Mouse (Mus musculus): ENCODE results near the gene Olfr1443. TPM values are rescaled to one million over a fixed set of nuclear protein-coding genes. Genes with fewer than 3 reads are reported as not detected.
"Not testable (repeated sequence)": the region's sequence is repeated elsewhere in the genome, so short reads cannot be mapped to it uniquely, and the experiment has no call there.

The Olfr1443 gene
- polyA plus RNA-seq, 1 experiment from 2014 or later: not detected

DNA sequence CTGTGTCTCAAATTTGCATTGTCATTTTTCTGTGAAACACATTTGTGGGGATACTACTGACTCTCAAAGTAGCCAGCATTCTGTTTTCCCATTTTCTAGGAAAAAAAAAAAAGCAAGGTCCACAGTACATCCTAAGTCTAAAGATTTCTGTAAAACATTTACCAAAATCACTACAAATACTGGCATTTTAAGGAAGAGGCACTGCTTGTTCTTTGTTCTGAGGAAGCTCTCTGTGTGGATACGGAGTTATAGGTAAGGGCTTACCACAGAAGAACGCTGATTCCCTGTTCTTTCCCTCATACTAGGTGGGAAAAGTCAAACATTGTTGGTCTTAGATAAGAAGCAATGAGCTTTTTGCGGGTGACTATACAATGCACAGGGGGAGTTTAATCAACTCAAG, 17.7 kb downstream of the Olfr1443 start, which contains the start of gene Keg1:
Gene Keg1 (plus strand): TSS at position 197 of the 400 bp plus-strand sequence.
- Histone ChIP-seq H3K9ac (no peak within 1 kb of the TSS), H3K4me1 (no peaks in the 10 kb centered on the region), H3K27me3 (no peaks in the 10 kb centered on the region), H3K9me3 (no peaks in the 10 kb centered on the region), H3K36me3 (no peaks in the 10 kb centered on the region), H3K27ac (no peak within 1 kb of the TSS), H3K4me3 (no peak within 1 kb of the TSS), H3K4me2 (replicated peaks) (no peak within 1 kb of the TSS)
- 86% methylated on average over 3 of the region's 3 CpGs for WGBS
- ATAC-seq (ENCODE audit: low FRiP score, low read depth): no peak

DNA sequence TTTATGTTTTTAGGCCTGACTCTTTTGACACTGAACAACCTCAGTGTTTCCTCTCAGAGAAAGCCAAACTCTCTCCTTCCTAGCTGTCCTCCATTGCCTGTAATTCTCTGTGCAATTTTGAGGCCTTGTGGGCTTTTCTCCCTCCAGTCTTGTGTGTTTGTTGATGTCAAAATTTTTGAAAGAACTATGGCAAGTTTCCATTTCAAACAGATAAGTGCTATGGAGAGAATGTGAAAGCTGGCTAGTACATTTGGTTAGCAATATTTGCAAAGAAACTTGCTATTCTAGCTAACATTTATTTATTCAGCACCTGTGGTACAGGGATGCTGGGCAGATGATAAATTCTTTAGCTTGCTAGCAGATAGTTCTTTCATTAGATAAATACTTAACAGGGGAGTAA, 18.3 kb downstream of the Olfr1443 start:
- Histone ChIP-seq H3K27ac (no peak overlapping the region), H3K9me3 (no peaks in the 10 kb centered on the region), H3K27me3 (no peaks in the 10 kb centered on the region), H3K36me3 (no peaks in the 10 kb centered on the region), H3K9ac (no peak overlapping the region), H3K4me3 (no peak overlapping the region), H3K4me2 (replicated peaks) (no peak overlapping the region), H3K4me1 (no peaks in the 10 kb centered on the region)
- no peak for ATAC-seq (ENCODE audit: low FRiP score, low read depth)

DNA sequence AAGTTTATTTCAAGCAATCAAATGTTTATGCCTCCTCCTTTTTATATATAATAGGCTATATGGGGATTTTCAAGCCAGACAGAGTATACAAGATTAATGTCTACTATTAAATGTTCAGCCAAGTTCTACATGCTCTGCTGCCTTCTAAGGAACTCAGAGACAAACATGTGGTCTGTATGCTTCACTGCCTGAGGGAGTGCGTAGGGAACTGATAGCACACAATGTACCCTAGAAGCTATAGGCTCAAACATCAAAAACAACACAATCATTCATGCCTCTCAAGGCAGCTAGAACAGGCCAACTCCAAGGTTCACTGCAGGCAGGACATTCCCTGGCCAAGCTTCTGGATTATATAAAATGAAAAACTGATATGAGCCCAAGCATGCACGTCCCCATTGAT, 30.5 kb downstream of the Olfr1443 start:
- no peak for ATAC-seq (ENCODE audit: low FRiP score, low read depth)
- Histone ChIP-seq H3K4me3 (no peak overlapping the region), H3K9me3 (no peaks in the 10 kb centered on the region), H3K9ac (no peak overlapping the region), H3K36me3 (no peaks in the 10 kb centered on the region), H3K27me3 (no peaks in the 10 kb centered on the region), H3K4me2 (replicated peaks) (no peak overlapping the region), H3K4me1 (no peaks in the 10 kb centered on the region), H3K27ac (no peak overlapping the region)
- WGBS: 88% methylated on average over 2 of the region's 2 CpGs

DNA sequence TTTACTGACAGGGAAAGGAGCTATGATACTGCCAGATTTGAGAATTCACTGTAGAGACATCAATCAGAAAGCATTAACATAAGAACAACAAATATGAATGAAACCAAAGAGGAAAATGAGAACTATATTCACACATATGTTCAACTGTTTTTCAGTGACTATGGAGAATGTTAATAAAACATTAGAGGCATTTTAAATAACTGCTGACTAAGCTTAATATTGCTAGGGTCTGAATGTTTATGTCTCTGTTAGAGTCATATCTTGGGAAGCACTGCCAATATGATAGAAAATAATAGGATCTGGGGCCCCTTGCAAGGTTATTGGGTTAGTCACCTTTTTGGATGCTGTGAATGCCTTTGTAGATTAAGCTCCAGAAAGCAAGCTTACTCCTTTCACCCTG, 31.1 kb downstream of the Olfr1443 start:
- Histone ChIP-seq H3K27ac (no peak overlapping the region), H3K9me3 (no peaks in the 10 kb centered on the region), H3K4me2 (replicated peaks) (no peak overlapping the region), H3K27me3 (no peaks in the 10 kb centered on the region), H3K36me3 (no peaks in the 10 kb centered on the region), H3K4me3 (no peak overlapping the region), H3K4me1 (no peaks in the 10 kb centered on the region), H3K9ac (no peak overlapping the region)
- no peak for ATAC-seq (ENCODE audit: low FRiP score, low read depth)

DNA sequence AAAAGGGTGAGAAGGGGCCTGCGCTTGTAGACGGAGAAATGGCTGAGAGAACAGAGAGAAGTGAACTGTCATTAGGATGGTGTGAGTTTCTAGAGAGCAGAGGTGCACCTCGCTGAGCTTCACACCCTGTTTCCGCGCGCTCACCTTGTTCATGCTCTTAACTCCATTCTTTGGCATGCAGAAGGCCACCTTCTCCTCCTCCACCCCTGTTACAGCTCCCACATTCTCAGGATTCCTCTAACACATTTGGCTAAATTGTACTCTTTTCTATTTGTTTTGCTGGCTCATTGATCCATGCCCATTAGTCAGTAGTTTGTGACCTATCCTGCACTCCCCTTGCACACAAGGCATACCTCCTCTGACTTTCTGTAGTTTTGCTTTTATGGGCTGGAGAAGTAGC, 41.3 kb downstream of the Olfr1443 start:
- no peaks in the 10 kb centered on the region for H3K27me3 ChIP-seq
- no peaks in the 10 kb centered on the region for H3K36me3 ChIP-seq
- H3K4me1 ChIP-seq: no peaks in the 10 kb centered on the region
- H3K4me2 ChIP-seq (replicated peaks): no peak overlapping the region
- no peak overlapping the region for H3K4me3 ChIP-seq
- no peak overlapping the region for H3K27ac ChIP-seq
- no peaks in the 10 kb centered on the region for H3K9me3 ChIP-seq
- H3K9ac ChIP-seq: no peak overlapping the region
- 83% methylated on average over 6 of the region's 6 CpGs for WGBS
- no peak for ATAC-seq (ENCODE audit: low FRiP score, low read depth)

DNA sequence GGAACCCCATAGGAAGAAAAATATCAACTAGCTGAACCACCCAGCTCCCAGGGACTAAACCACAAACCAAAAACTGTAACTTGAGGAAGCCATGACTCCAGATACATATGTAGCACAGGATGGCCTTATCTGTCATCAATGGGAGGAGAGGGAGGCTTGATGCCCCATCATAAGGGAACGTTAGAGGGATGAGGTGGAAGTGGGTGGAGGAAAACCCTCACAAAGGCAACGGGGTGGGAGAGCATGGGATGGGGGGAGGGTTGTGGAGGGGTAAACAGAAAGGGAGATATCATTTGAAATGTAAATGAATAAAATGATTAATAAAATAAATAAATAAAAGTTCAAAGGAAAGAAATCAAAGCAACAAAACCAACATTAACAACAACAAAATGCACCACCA, 42.6 kb downstream of the Olfr1443 start:
- ATAC-seq (ENCODE audit: low FRiP score, low read depth): no peak
- Histone ChIP-seq H3K4me2 (replicated peaks) (no peak overlapping the region), H3K36me3 (no peaks in the 10 kb centered on the region), H3K27ac (no peak overlapping the region), H3K9me3 (no peaks in the 10 kb centered on the region), H3K27me3 (no peaks in the 10 kb centered on the region), H3K9ac (no peak overlapping the region), H3K4me1 (no peaks in the 10 kb centered on the region), H3K4me3 (no peak overlapping the region)
- WGBS: 59% methylated on average over 2 of the region's 2 CpGs

DNA sequence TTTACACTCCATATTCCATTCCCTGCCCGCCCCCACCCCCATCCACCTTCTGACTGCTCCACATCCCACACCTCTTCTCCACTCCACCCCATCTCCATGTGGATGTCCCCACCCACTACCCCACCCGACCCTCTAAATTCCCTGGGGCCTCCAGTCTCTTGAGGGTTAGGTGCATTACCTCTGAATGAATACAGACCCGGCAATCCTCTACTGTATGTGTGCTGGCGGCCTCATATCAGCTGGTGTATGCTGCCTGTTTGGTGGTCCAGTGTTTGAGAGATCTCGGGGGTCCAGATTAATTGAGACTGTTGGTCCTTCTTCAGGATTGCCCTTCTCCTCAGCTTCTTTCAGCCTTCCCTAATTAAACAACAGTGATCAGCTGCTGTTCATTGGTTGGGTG, 43.0 kb downstream of the Olfr1443 start:
- not testable (repeated sequence) for ATAC-seq (ENCODE audit: low FRiP score, low read depth)

DNA sequence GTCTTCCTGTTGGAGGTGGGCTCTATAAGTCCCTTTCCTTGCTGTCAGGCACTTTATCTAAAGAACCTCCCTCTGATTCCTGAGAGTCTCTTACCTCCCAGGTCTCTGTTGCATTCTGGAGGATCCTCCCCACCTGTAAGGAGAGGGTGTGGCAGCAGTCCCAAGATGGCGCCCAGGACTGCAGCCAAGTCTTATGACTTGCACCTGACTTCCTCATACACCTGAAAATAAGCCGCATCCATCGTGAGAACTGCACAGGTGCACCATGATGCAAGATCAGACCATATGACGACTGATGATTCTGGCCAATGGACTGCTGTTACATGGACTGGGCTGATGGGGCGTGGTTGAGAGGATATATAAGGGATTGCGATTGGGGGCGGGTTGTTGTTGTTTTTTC, 43.7 kb downstream of the Olfr1443 start:
- H3K36me3 ChIP-seq; H3K27ac ChIP-seq; H3K4me1 ChIP-seq; H3K9ac ChIP-seq; ATAC-seq (ENCODE audit: low FRiP score, low read depth); H3K9me3 ChIP-seq; H3K27me3 ChIP-seq; H3K4me3 ChIP-seq; H3K4me2 ChIP-seq (replicated peaks): not testable (repeated sequence)
- 89% methylated on average over 7 of the region's 7 CpGs for WGBS

More for the DNA sequence above, 43.0 kb downstream of the Olfr1443 start:
- H3K4me3 ChIP-seq; H3K4me1 ChIP-seq; H3K27me3 ChIP-seq; H3K36me3 ChIP-seq; H3K9me3 ChIP-seq; H3K4me2 ChIP-seq (replicated peaks); H3K27ac ChIP-seq; H3K9ac ChIP-seq: not testable (repeated sequence)
- 77% methylated on average over 5 of the region's 5 CpGs for WGBS

DNA sequence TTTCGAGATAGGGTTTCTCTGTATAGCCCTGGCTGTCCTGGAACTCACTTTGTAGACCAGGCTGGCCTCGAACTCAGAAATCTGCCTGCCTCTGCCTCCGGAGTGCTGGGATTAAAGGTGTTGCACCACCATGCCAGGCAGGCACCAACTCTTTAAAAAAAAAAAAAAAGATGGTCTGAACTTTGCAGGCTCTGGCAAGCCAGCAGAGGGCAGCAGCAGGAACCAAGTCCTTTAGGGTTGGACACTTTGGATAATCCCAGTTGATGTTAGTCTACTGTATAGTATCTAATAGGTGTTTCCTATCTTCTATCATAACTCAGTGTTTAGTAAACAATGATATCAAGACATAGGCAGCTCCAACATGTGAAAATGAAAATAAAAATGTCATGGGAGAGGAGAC, 44.4 kb downstream of the Olfr1443 start:
- no peak overlapping the region for H3K27ac ChIP-seq
- no peak overlapping the region for H3K9ac ChIP-seq
- ATAC-seq (ENCODE audit: low FRiP score, low read depth): no peak
- H3K36me3 ChIP-seq: no peaks in the 10 kb centered on the region
- WGBS: 69% methylated on average over 2 of the region's 3 CpGs
- H3K4me1 ChIP-seq: no peaks in the 10 kb centered on the region
- H3K4me3 ChIP-seq: no peak overlapping the region
- no peak overlapping the region for H3K4me2 ChIP-seq (replicated peaks)
- no peaks in the 10 kb centered on the region for H3K9me3 ChIP-seq
- no peaks in the 10 kb centered on the region for H3K27me3 ChIP-seq

DNA sequence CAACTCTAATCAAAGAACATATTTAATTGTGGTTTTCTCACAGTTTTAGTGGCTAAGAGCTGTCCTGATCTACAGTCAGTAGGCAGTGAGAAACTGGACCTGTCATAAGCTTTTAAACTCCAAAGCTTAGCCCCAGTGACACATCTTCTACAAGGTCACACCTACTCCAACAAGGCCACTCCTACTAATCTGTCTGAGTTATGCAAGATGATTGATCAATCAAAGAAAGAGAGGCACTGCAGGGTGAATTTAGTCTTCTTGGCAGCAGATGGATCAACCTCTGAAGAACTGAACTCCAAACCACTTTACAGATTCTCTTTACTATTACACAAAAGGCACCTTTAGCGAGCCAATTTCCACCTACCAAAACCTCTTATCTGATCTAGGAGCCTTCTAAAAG, 47.9 kb downstream of the Olfr1443 start:
- ATAC-seq (ENCODE audit: low FRiP score, low read depth): no peak

DNA sequence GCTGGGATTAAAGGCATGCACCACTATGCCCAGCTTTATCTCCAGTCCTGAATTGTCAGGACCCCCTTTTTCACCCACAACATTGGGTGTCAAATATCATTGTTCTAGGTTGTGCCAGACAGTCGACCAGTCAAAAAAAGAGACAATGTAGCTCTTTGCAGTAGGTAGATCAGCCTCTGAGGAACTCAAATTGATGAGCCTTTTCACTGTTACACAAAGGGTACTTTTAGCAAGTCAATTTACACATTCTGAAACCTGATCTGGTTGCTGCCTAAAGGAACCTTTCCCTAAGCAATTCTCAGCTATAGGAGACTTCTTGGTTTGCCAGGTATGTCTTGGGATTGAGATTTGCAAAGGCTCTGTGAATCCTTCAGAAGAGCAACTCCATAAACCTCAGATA, 53.1 kb downstream of the Olfr1443 start:
- no peak for ATAC-seq (ENCODE audit: low FRiP score, low read depth)
- H3K4me1 ChIP-seq: no peaks in the 10 kb centered on the region
- H3K36me3 ChIP-seq: no peaks in the 10 kb centered on the region
- 65% methylated on average over 1 of the region's 1 CpGs for WGBS
- no peak overlapping the region for H3K27ac ChIP-seq
- H3K4me3 ChIP-seq: no peak overlapping the region
- H3K4me2 ChIP-seq (replicated peaks): no peak overlapping the region
- no peak overlapping the region for H3K9ac ChIP-seq
- no peaks in the 10 kb centered on the region for H3K9me3 ChIP-seq
- no peaks in the 10 kb centered on the region for H3K27me3 ChIP-seq

More for the DNA sequence above, 47.9 kb downstream of the Olfr1443 start:
- H3K27ac ChIP-seq: no peak overlapping the region
- H3K9me3 ChIP-seq: no peaks in the 10 kb centered on the region
- H3K4me3 ChIP-seq: no peak overlapping the region
- H3K4me2 ChIP-seq (replicated peaks): no peak overlapping the region
- WGBS: 82% methylated on average over 1 of the region's 1 CpGs
- no peaks in the 10 kb centered on the region for H3K4me1 ChIP-seq
- H3K9ac ChIP-seq: no peak overlapping the region
- no peaks in the 10 kb centered on the region for H3K36me3 ChIP-seq
- H3K27me3 ChIP-seq: no peaks in the 10 kb centered on the region

DNA sequence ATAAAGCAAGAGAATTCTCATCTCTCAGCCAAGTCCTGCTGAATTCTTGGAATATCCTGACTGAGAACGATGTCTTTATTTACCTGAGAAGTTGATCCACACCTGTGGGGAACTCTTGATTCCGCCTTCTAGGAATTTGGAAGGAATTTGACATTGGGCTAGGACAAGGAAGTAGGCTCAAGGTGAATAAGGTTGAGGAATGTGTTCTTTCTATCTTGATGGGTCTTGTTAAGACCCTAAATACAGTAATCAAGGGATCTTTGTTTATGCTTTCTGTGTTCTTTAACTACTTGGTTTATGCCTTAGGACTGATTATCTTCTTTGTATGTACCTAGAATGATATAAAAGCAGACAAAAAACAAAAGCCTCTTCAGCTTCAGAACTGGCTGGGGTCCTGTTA, 54.0 kb downstream of the Olfr1443 start:
- Histone ChIP-seq H3K4me1 (no peaks in the 10 kb centered on the region), H3K9ac (no peak overlapping the region), H3K4me3 (no peak overlapping the region), H3K36me3 (no peaks in the 10 kb centered on the region), H3K27me3 (no peaks in the 10 kb centered on the region), H3K4me2 (replicated peaks) (no peak overlapping the region), H3K9me3 (no peaks in the 10 kb centered on the region), H3K27ac (no peak overlapping the region)
- no peak for ATAC-seq (ENCODE audit: low FRiP score, low read depth)
- WGBS: 89% methylated on average over 2 of the region's 2 CpGs
